Mouse (Mus musculus) layer of hippocampus, adult 2 months (tissue): Measurements from ENCODE around the gene Ralb. TPM values are rescaled to one million over a fixed set of nuclear protein-coding genes. Genes with fewer than 3 reads are reported as not detected.

Experiments
- DNase-seq, 2 experiments: peaks; one replicate each; pipeline ENCODE4 v3.0.0; 2022; ENCODE audit warnings: low spot score in 2 of 2
- H3K27ac ChIP-seq: fragments of 200-600 bp; 2 replicates; pipeline ENCODE4 v1.8.1; 2022
- H3K4me3 ChIP-seq: fragments of 200-600 bp; 2 replicates; pipeline ENCODE4 v1.8.1; 2022; ENCODE audit warnings: mild to moderate bottlenecking
- CTCF ChIP-seq: fragments of 200-600 bp; conservative IDR thresholded peaks from 2 replicates; pipeline ENCODE4 v1.8.1; 2022; ENCODE audit warnings: antibody characterized with exemption, mild to moderate bottlenecking, moderate library complexity
- total RNA-seq, 2 experiments: library from RNA; stranded (reverse); gene quantifications; 2 replicates each; pipeline ENCODE4 v1.2.3; 2021

Ralb gene
- total RNA-seq, 2 experiments from 2014 or later, result 21.0 to 22.0 TPM

GRCm38 (mm10) chr1:119521029-119521428 lies 16.4 kb upstream of the Ralb start:
- no peak overlapping the region for H3K27ac ChIP-seq
- no peak overlapping the region for H3K4me3 ChIP-seq
- TF ChIP-seq CTCF, result no peak
- no peak for DNase-seq

GRCm38 (mm10) chr1:119519286-119519685 lies 14.7 kb upstream of the Ralb start:
- no peak overlapping the region for H3K27ac ChIP-seq
- TF ChIP-seq CTCF, result no peak
- H3K4me3 ChIP-seq, result no peak overlapping the region
- DNase-seq, result no peak

GRCm38 (mm10) chr1:119518786-119519185 lies 14.2 kb upstream of the Ralb start:
- no peak for DNase-seq
- no peak overlapping the region for H3K4me3 ChIP-seq
- no peak for TF ChIP-seq CTCF
- H3K27ac ChIP-seq, result no peak overlapping the region

GRCm38 (mm10) chr1:119518060-119518459 lies 13.5 kb upstream of the Ralb start:
- no peak overlapping the region for H3K4me3 ChIP-seq
- no peak for TF ChIP-seq CTCF
- no peak overlapping the region for H3K27ac ChIP-seq
- no peak for DNase-seq

- no peak overlapping the region for H3K27ac ChIP-seq
- TF ChIP-seq CTCF, result no peak
- DNase-seq, result no peak
These were observed 6.3 kb upstream of the Ralb start for GRCm38 (mm10) chr1:119510857-119511256.

GRCm38 (mm10) chr1:119510409-119510808 lies 5.8 kb upstream of the Ralb start:
- DNase-seq, result no peak
- no peak overlapping the region for H3K27ac ChIP-seq
- no peak overlapping the region for H3K4me3 ChIP-seq
- TF ChIP-seq CTCF, result no peak

More at GRCm38 (mm10) chr1:119510857-119511256, 6.3 kb upstream of the Ralb start:
- no peak overlapping the region for H3K4me3 ChIP-seq

GRCm38 (mm10) chr1:119509474-119509873 lies 4.9 kb upstream of the Ralb start:
- Histone ChIP-seq H3K4me3 (no peak overlapping the region), H3K27ac (no peak overlapping the region)
- TF ChIP-seq CTCF, result no peak
- no peak for DNase-seq

GRCm38 (mm10) chr1:119508548-119508947 lies 4.0 kb upstream of the Ralb start:
- TF ChIP-seq CTCF, result no peak
- Histone ChIP-seq H3K4me3 (no peak overlapping the region), H3K27ac (no peak overlapping the region)
- no peak for DNase-seq

- no peak for TF ChIP-seq CTCF
- no peak for DNase-seq
- no peak overlapping the region for H3K27ac ChIP-seq
- no peak overlapping the region for H3K4me3 ChIP-seq
These were observed 1.4 kb upstream of the Ralb start for GRCm38 (mm10) chr1:119505951-119506350.

GRCm38 (mm10) chr1:119503808-119504207 lies 786 bp downstream of the Ralb start:
- DNase-seq, result no peak
- TF ChIP-seq CTCF, result no peak
- H3K4me3 ChIP-seq, result peak overlapping the region; percentile 94
- H3K27ac ChIP-seq, result peak overlapping the region; percentile 89

- no peak for DNase-seq
- TF ChIP-seq CTCF, result no peak
- H3K27ac ChIP-seq, result no peak overlapping the region; the same call in 1 of the 2 replicates
- peak overlapping the region; percentile 94; the same call in 1 of the 2 replicates for H3K4me3 ChIP-seq
These were observed 1.4 kb downstream of the Ralb start for GRCm38 (mm10) chr1:119503181-119503580.

- no peak overlapping the region; the same call in 1 of the 2 replicates for H3K4me3 ChIP-seq
- TF ChIP-seq CTCF, result no peak
- no peak for DNase-seq
- no peak overlapping the region for H3K27ac ChIP-seq
These were observed 1.9 kb downstream of the Ralb start for GRCm38 (mm10) chr1:119502729-119503128.

- Histone ChIP-seq H3K4me3 (no peak overlapping the region), H3K27ac (no peak overlapping the region)
- TF ChIP-seq CTCF, result no peak
- no peak for DNase-seq
These were observed 2.7 kb downstream of the Ralb start for GRCm38 (mm10) chr1:119501881-119502280.

- Histone ChIP-seq H3K4me3 (no peak overlapping the region), H3K27ac (no peak overlapping the region)
- TF ChIP-seq CTCF, result no peak
These were observed 5.1 kb downstream of the Ralb start for GRCm38 (mm10) chr1:119499456-119499855.

More at GRCm38 (mm10) chr1:119499456-119499855, 5.1 kb downstream of the Ralb start:
- DNase-seq, result no peak
